Mouse (Mus musculus) hindbrain, postnatal 0 days (tissue): ENCODE data around the gene Cnst. TPM values are rescaled to one million over a fixed set of nuclear protein-coding genes. Genes with fewer than 3 reads are reported as not detected.
A peak's percentile ranks its signal among the peaks of the same experiment; 100 is the strongest.

Source experiments
- ATAC-seq: fragments of 200-750 bp; cut with Nextera tagmentation; 2 replicates; pipeline ENCODE4 v1.8.0; 2017; ENCODE audit warnings: mild to moderate bottlenecking, moderate TSS enrichment, moderate library complexity
- DNase-seq: peaks from one replicate; pipeline ENCODE4 v3.0.0-alpha.2; 2015; ENCODE audit warnings: low spot score
- H3K27ac ChIP-seq: fragments of 300-500 bp; sonication (generic); 2 replicates; pipeline ENCODE4 v1.5.1; 2014; ENCODE audit warnings: mild to moderate bottlenecking
- H3K27me3 ChIP-seq: fragments of 300-500 bp; sonication (generic); 2 replicates; pipeline ENCODE4 v1.6.1; 2014; ENCODE audit warnings: low read length, mixed read lengths; ENCODE audit not compliant: insufficient read depth
- H3K36me3 ChIP-seq: fragments of 300-500 bp; sonication (generic); 2 replicates; pipeline ENCODE4 v1.6.1; 2014; ENCODE audit warnings: low read length, mixed read lengths; ENCODE audit not compliant: insufficient read depth
- H3K4me1 ChIP-seq: fragments of 300-500 bp; sonication (generic); 2 replicates; pipeline ENCODE4 v1.6.1; 2014; ENCODE audit warnings: antibody characterized with exemption, low read length, mixed read lengths; ENCODE audit not compliant: insufficient read depth
- H3K4me2 ChIP-seq: fragments of 300-500 bp; sonication (generic); 2 replicates; pipeline ENCODE4 v1.6.1; 2014; ENCODE audit warnings: low read depth, mild to moderate bottlenecking, low read length, moderate library complexity, mixed read lengths
- H3K4me3 ChIP-seq: fragments of 300-500 bp; sonication (generic); 2 replicates; pipeline ENCODE4 v1.5.1; 2014; ENCODE audit warnings: low read length
- H3K9ac ChIP-seq: fragments of 300-500 bp; sonication (generic); replicated peaks from 2 replicates; pipeline ENCODE4 v1.6.1; 2014; ENCODE audit warnings: mild to moderate bottlenecking, low read length, moderate library complexity, mixed read lengths
- H3K9me3 ChIP-seq: fragments of 300-500 bp; sonication (generic); 2 replicates; pipeline ENCODE4 v1.6.1; 2016; ENCODE audit warnings: low read length, mixed read lengths
- CTCF ChIP-seq: IDR thresholded peaks from 2 replicates; pipeline ENCODE4 v1.5.1; 2016; ENCODE audit warnings: antibody characterized with exemption, control low read depth, low read depth
- WGBS: fragments of 180-500 bp; shearing (Covaris S2); extraction: QIAGEN DNeasy Blood & Tissue Kit; methylation state at CpG from one replicate; pipeline ENCODE4 v1.1.7; 2014; 5-methylcytosine and 5-hydroxymethylcytosine counted together
- polyA plus RNA-seq: library from polyadenylated mRNA; unstranded; fragments of >200 nt; fragmentation: Nextera tagmentation; extraction: Ambion mirVana; gene quantifications from 2 replicates; pipeline ENCODE4 v1.2.1, GENCODE M21; 2015
- total RNA-seq: library from RNA; depleted of rRNA; stranded (reverse); fragments of >200 nt; gene quantifications from 2 replicates; pipeline ENCODE4 v1.2.3, GENCODE M21; 2014

Gene Cnst
- total and polyA plus RNA-seq, 2 experiments from 2014 or later = 16.3 to 30.2 TPM

DNA sequence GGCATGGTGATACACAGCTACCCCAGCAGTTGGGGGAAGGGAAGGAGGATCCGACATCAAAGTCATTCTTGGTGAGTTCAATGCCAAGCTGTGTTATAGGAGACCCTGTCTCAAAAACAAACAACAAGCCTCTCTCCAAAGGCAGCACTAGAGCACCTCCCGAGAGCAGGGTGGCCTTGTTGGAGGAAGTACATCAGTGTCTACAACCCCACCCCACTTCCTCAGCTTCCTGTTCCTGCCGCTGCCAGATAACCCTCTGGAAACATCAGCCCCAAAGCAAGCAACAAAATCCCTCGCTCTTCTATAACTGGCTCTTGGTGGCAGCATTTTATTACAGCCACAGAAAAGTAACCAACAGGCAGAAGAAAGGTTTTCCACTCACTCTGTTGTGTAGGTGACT is 104.1 kb downstream of the Cnst start:
- Histone ChIP-seq H3K4me3 (no peak overlapping the region), H3K27me3 (no peaks in the 10 kb centered on the region), H3K9me3 (no peaks in the 10 kb centered on the region), H3K4me1 (no peaks in the 10 kb centered on the region), H3K36me3 (no peaks in the 10 kb centered on the region), H3K27ac (no peak overlapping the region), H3K9ac (no peak overlapping the region), H3K4me2 (no peak overlapping the region)
- no peak for TF ChIP-seq CTCF
- DNase-seq = no peak
- whole genome bisulfite sequencing = 76% methylated on average over 4 of the region's 4 CpGs
- ATAC-seq = no peak

GRCm38 (mm10) chr1:179651224-179651623 is 105.1 kb downstream of the Cnst start:
- WGBS = 82% methylated on average over 5 of the region's 5 CpGs
- H3K27ac ChIP-seq = no peak overlapping the region
- H3K9me3 ChIP-seq = no peaks in the 10 kb centered on the region
- H3K9ac ChIP-seq = no peak overlapping the region
- H3K4me1 ChIP-seq = no peaks in the 10 kb centered on the region
- H3K4me3 ChIP-seq = no peak overlapping the region
- H3K27me3 ChIP-seq = no peaks in the 10 kb centered on the region
- no peak for DNase-seq
- H3K4me2 ChIP-seq = no peak overlapping the region
- ATAC-seq = no peak
- no peaks in the 10 kb centered on the region for H3K36me3 ChIP-seq
- TF ChIP-seq CTCF = no peak

- TF ChIP-seq CTCF = no peak
- ATAC-seq = no peak
- DNase-seq = no peak
- no peaks in the 10 kb centered on the region for H3K36me3 ChIP-seq
- H3K4me2 ChIP-seq = no peak overlapping the region
- no peak overlapping the region for H3K9ac ChIP-seq
- no peaks in the 10 kb centered on the region for H3K9me3 ChIP-seq
- H3K27ac ChIP-seq = no peak overlapping the region
- H3K27me3 ChIP-seq = no peaks in the 10 kb centered on the region
- no peak overlapping the region for H3K4me3 ChIP-seq
- WGBS = 86% methylated on average over 5 of the region's 5 CpGs
- no peaks in the 10 kb centered on the region for H3K4me1 ChIP-seq
These were observed 116.9 kb downstream of the Cnst start for GRCm38 (mm10) chr1:179663065-179663464.

GRCm38 (mm10) chr1:179664309-179664930 is 118.2 kb downstream of the Cnst start:
- no peaks in the 10 kb centered on the region for H3K27me3 ChIP-seq
- no peak overlapping the region for H3K27ac ChIP-seq
- H3K36me3 ChIP-seq = no peaks in the 10 kb centered on the region
- no peak overlapping the region for H3K4me2 ChIP-seq
- peaks cover 5% of the 10 kb centered on the region for H3K4me1 ChIP-seq
- no peak overlapping the region for H3K9ac ChIP-seq
- ATAC-seq (no peak), DNase-seq (no peak)
- 64% methylated on average over 4 of the region's 4 CpGs for WGBS
- H3K9me3 ChIP-seq = no peaks in the 10 kb centered on the region
- no peak overlapping the region for H3K4me3 ChIP-seq
- no peak for TF ChIP-seq CTCF

DNA sequence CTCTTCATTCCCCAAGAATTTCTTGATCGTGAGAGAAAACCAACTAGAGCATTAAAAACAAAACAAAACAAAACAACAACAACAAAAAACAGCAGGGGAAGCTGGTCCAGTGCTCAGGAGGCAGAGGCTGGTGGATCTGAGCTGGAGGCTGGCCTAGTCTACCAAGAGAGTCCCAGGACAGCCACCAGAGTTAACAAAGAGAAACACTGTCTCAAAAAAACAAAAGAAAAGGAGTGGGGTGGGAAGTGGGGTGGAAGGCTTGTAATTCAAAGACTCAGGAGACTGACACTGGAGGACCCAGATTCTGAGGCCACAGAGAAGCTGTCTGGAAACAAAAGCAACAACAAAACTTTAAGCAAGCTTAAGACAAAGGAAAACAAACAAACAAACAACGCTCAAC is 120.8 kb downstream of the Cnst start:
- Histone ChIP-seq H3K4me2 (peak overlapping the region; percentile 83), H3K9ac (peak overlapping the region; percentile 86; the same call in 1 of the 2 replicates), H3K27ac (no peak overlapping the region), H3K36me3 (0 out of 2 replicates have a peak, but pooled peaks cover 4% of the 10 kb centered on the region), H3K9me3 (no peaks in the 10 kb centered on the region), H3K4me3 (peak overlapping the region; percentile 91), H3K27me3 (no peaks in the 10 kb centered on the region), H3K4me1 (peaks cover 13% of the 10 kb centered on the region)
- no peak for TF ChIP-seq CTCF
- WGBS = 46% methylated on average over 2 of the region's 2 CpGs
- ATAC-seq (no peak), DNase-seq (no peak)

DNA sequence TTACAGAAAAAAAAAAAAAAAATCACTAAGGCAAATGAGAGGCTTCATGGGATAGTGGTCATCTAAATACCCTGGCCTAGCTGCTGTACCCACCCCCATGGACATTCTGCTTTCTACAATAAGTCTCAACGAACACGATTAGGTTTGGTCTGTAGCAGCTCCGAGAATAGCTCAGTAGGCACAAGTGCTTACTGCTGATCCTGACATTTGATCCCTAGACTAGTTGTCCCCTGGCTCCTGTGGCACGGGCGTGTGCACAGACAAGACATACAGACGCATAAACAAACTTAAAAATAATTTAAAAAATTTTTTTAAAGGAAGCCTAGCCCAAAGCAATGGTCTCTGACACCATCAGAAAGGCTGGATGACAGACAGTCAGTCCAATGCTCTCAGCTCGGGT is 121.3 kb downstream of the Cnst start:
- H3K4me3 ChIP-seq = peak overlapping the region; percentile 91
- 0 out of 2 replicates have a peak, but pooled peaks cover 4% of the 10 kb centered on the region for H3K36me3 ChIP-seq
- 2% methylated on average over 7 of the region's 7 CpGs for WGBS
- H3K4me1 ChIP-seq = peaks cover 13% of the 10 kb centered on the region
- H3K27me3 ChIP-seq = no peaks in the 10 kb centered on the region
- H3K4me2 ChIP-seq = peak overlapping the region; percentile 83
- H3K9me3 ChIP-seq = no peaks in the 10 kb centered on the region
- H3K27ac ChIP-seq = peak overlapping the region; percentile 88
- no peak for TF ChIP-seq CTCF
- no peak for DNase-seq
- H3K9ac ChIP-seq = peak overlapping the region; percentile 86
- ATAC-seq = 0 out of 2 replicates have a peak, but pooled peaks have one; percentile 8

- peaks cover 7% of the 10 kb centered on the region; the same call in 1 of the 2 replicates for H3K36me3 ChIP-seq
- peak; percentile 93 for DNase-seq
- H3K27me3 ChIP-seq = no peaks in the 10 kb centered on the region
- no peaks in the 10 kb centered on the region for H3K9me3 ChIP-seq
- H3K9ac ChIP-seq = peak within 1 kb of the TSS; percentile 86
- H3K4me1 ChIP-seq = peaks cover 13% of the 10 kb centered on the region
- under 1% methylated on average over 80 of the region's 84 CpGs for WGBS
- peak within 1 kb of the TSS; percentile 88 for H3K27ac ChIP-seq
- peak within 1 kb of the TSS; percentile 91 for H3K4me3 ChIP-seq
- TF ChIP-seq CTCF = no peak
- peak within 1 kb of the TSS; percentile 83 for H3K4me2 ChIP-seq
- ATAC-seq = peak; percentile 96
These were observed 122.0 kb downstream of the Cnst start, which contains the start of gene Sccpdh for GRCm38 (mm10) chr1:179668013-179668805. Gene Sccpdh, plus strand, starts transcription at chr1:179668210.
